Mouse (Mus musculus) layer of hippocampus, adult 2 months (tissue): Measurements from ENCODE around the gene Slc25a22. TPM values are rescaled to one million over a fixed set of nuclear protein-coding genes. Genes with fewer than 3 reads are reported as not detected.

Source experiments
- DNase-seq, 2 experiments: peaks; one replicate each; pipeline ENCODE4 v3.0.0; 2022; ENCODE audit warnings: low spot score in 2 of 2
- H3K27ac ChIP-seq: fragments of 200-600 bp; 2 replicates; pipeline ENCODE4 v1.8.1; 2022
- H3K4me3 ChIP-seq: fragments of 200-600 bp; 2 replicates; pipeline ENCODE4 v1.8.1; 2022; ENCODE audit warnings: mild to moderate bottlenecking
- CTCF ChIP-seq: fragments of 200-600 bp; conservative IDR thresholded peaks from 2 replicates; pipeline ENCODE4 v1.8.1; 2022; ENCODE audit warnings: antibody characterized with exemption, mild to moderate bottlenecking, moderate library complexity
- total RNA-seq, 2 experiments: library from RNA; stranded (reverse); gene quantifications; 2 replicates each; pipeline ENCODE4 v1.2.3; 2021

Slc25a22 gene
- total RNA-seq, 2 experiments from 2014 or later = 338 to 343 TPM

- Histone ChIP-seq H3K27ac (peak overlapping the region; percentile 97), H3K4me3 (peak overlapping the region; percentile 63)
- no peak for DNase-seq
- TF ChIP-seq CTCF = no peak
Measured at GRCm38 (mm10) chr7:141433517-141434400, 3.9 kb downstream of the Slc25a22 start.

- DNase-seq = no peak
Measured at GRCm38 (mm10) chr7:141432741-141433516, 4.8 kb downstream of the Slc25a22 start.

DNA sequence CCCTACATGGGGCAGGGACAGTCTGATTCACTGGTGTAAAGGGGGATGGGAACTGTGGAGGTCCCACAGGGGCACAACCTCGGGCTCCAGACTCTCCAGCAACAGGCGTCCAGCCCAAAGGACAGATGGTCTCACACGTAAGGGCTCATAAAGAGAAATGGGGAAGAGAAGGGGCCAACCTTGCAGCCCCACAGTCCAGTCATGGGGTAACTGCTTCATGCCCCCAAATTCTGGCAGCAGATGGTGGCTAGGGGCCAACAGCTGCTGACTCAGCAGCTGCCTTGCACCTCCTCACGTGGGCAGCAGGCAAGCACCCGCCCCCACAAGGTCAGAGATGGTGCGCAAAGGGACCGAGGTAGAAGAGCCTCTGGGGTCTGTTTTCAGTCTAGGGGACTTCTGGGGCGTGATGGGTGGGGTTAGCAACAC lies 5.5 kb downstream of the Slc25a22 start:
- H3K27ac ChIP-seq = peak overlapping the region; percentile 97
- H3K4me3 ChIP-seq = no peak overlapping the region; the same call in 1 of the 2 replicates
- no peak for TF ChIP-seq CTCF
- DNase-seq = no peak

More at GRCm38 (mm10) chr7:141432741-141433516, 4.8 kb downstream of the Slc25a22 start:
- TF ChIP-seq CTCF = peak; percentile 30; the same call in 1 of the 2 replicates
- Histone ChIP-seq H3K27ac (peak overlapping the region; percentile 97), H3K4me3 (peak overlapping the region; percentile 63)

GRCm38 (mm10) chr7:141431434-141432185 lies 6.1 kb downstream of the Slc25a22 start:
- Histone ChIP-seq H3K4me3 (no peak overlapping the region), H3K27ac (no peak overlapping the region; the same call in 1 of the 2 replicates)
- TF ChIP-seq CTCF = no peak
- DNase-seq = no peak

- TF ChIP-seq CTCF = no peak
- H3K27ac ChIP-seq = no peak overlapping the region
- no peak overlapping the region for H3K4me3 ChIP-seq
- no peak for DNase-seq
Measured at GRCm38 (mm10) chr7:141430585-141431240, 7.0 kb downstream of the Slc25a22 start.

GRCm38 (mm10) chr7:141429840-141430584 lies 7.7 kb downstream of the Slc25a22 start:
- Histone ChIP-seq H3K27ac (peak overlapping the region; percentile 98), H3K4me3 (peak overlapping the region; percentile 77)
- no peak for DNase-seq
- TF ChIP-seq CTCF = no peak

DNA sequence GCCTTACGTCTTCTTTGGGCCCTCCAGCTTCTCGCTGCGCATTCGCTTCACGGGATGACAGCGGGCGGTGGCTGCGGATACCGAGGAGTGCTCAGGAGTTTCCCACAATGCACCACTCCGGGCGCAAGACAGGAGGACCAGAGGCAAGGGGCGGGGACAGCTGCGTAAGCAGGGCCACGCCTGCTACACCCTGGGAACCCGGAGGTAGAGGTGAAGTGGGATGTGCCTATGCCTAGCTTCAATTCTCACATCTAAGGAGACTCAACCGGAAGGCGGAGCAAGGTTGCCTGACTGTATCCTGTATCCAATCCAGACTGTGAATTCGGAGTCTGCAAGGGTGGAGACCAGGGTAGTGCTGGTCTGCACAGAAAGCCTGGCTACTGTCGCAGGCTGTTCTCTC lies 8.4 kb downstream of the Slc25a22 start, which contains the start of gene Cend1:
Gene Cend1 (minus strand): TSS at position 182 of the 400 bp plus-strand sequence.
- TF ChIP-seq CTCF = 0 out of 2 replicates have a peak, but pooled peaks have one; percentile 12
- Histone ChIP-seq H3K4me3 (peak within 1 kb of the TSS; percentile 77), H3K27ac (peak within 1 kb of the TSS; percentile 98)
- peak; percentile 87 to 94 for DNase-seq

DNA sequence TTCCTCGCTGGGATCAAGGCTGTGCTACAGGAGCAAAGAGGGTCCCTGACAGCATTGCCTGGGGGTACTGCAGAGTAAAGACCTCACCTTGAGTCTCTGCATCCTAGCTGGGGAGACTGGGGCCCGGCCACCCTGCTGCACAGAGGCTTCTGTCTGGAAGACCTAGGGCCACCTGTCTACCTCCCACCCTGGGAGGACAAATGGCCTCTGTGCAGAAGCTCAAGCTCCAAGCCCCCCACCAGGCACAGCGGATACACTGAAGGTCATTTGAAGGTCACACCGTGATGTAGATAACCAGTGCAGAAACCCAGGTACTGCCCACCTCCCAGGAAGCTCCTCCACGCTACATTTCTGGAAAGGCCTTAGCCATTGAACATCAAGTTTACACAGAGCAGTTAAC lies 9.0 kb downstream of the Slc25a22 start:
- no peak for TF ChIP-seq CTCF
- no peak for DNase-seq
- peak overlapping the region; percentile 98 for H3K27ac ChIP-seq
- H3K4me3 ChIP-seq = peak overlapping the region; percentile 77

DNA sequence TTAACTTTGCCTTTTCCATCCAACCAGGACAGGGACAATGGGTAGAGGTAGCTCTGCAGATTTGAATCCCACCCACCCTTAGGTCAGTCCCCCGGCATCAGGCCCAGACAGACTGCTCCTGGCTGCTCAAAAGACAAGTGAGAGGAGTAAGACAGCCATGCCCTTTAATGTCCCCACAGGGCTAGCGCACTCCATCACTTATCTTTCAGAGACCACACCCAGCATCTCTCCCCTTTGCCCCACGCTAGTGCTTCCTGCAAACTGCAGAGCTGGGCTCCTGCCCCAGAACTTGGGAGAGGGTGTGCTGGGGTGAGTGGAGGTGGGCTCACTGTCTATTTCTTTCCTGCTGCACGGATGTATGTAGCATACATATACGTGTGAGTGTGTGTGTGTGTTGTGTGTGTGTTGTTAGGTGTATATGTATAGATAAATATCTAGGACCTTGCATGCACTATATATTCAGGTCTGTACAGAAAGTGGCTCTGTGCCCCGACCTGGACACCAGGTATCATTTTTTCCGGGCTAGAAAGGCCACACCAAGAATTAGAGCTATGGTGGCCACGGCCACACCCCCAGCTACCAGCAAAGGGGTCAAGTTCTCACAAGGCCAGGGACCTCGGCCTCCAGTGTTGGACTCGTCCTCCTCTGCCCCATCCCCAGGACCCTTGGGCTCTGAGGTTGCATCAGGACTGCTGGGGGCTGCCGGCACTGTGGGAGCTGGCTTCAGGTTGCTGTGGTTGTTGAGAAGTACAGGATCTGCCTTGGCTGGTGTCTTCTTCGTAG lies 10.6 kb downstream of the Slc25a22 start:
- no peak for DNase-seq
- no peak overlapping the region for H3K4me3 ChIP-seq
- H3K27ac ChIP-seq = no peak overlapping the region
- TF ChIP-seq CTCF = no peak

DNA sequence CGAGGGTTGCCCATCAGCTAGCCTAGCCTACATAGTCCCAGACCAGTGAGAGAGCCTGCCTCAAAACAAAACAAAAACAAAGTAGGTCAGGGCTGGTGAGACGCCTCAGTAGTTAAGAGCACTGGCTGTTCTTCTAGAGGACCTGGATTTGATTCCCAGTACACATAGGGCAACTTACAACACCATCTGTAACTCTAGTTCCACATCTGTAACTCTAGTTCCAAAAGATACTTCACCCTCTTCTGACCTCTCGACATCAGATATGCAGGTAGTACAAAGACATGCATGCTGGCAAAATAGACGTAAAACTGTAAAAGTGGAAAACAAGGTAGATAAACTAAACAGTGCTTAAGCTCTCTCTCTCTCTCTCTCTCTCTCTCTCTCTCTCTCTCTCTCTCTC lies 13.9 kb downstream of the Slc25a22 start:
- no peak for TF ChIP-seq CTCF
- H3K27ac ChIP-seq = no peak overlapping the region
- DNase-seq = no peak
- no peak overlapping the region for H3K4me3 ChIP-seq
